Mouse (Mus musculus): ENCODE measurements around the gene Pef1. TPM values are rescaled to one million over a fixed set of nuclear protein-coding genes. Genes with fewer than 3 reads are reported as not detected.
A peak's percentile ranks its signal among the peaks of the same experiment; 100 is the strongest.

Pef1 gene
- total and polyA plus RNA-seq, 2 experiments, result 23.1 to 79.8 TPM

GRCm38 (mm10) chr4:130148405-130148804, 46.0 kb downstream of the Pef1 start:
- H3K9ac ChIP-seq (ENCODE audit: low read depth, low read length), result no peak overlapping the region
- H3K27me3 ChIP-seq (ENCODE audit: control insufficient read depth, insufficient read depth, low read length), result no peaks in the 10 kb centered on the region
- H3K27ac ChIP-seq (replicated peaks; ENCODE audit: insufficient read depth, low read depth, low read length), result no peak overlapping the region
- no peaks in the 10 kb centered on the region for H3K4me1 ChIP-seq (ENCODE audit: control insufficient read depth, insufficient read depth, low read length)
- WGBS, result 67% methylated on average over 10 of the region's 10 CpGs
- TF ChIP-seq POLR2A (IDR thresholded peaks at IDR 0.05; ENCODE audit: extremely low read depth, insufficient read depth, low read length) (no peak), CTCF (IDR thresholded peaks at IDR 0.05; ENCODE audit: low read depth, low read length) (no peak)
- no peak overlapping the region for H3K4me3 ChIP-seq (ENCODE audit: insufficient read depth, low read depth, low read length)
- no peak for DNase-seq (ENCODE audit: extremely low read depth, low read depth, low spot score)
- H3K79me2 ChIP-seq (ENCODE audit: control insufficient read depth, insufficient read depth, low read length), result no peaks in the 10 kb centered on the region
- H3K36me3 ChIP-seq (ENCODE audit: control insufficient read depth, insufficient read depth, low read length), result no peaks in the 10 kb centered on the region

DNA sequence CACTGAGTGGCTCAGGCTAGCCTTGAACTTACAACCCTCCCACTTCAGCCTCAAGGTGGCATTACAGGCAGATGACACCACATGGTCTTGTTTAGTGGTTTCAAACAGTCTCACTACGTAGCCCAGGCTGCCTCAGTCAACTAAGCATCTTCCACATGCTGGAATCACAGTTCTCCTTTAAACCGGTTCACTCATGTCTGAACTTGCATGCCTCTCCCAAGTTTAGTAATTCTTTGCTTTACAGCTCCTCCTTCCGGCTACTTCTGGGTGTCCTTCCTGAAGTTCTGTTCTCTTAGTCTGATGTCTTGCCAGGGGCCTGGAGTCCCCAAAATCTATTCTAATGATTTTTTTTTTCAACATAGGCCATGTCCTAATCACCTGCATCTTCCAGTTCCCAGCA, 51.9 kb downstream of the Pef1 start:
- no peak for DNase-seq (ENCODE audit: extremely low read depth, low read depth, low spot score)
- Histone ChIP-seq H3K36me3 (ENCODE audit: control insufficient read depth, insufficient read depth, low read length) (no peaks in the 10 kb centered on the region), H3K4me3 (ENCODE audit: insufficient read depth, low read depth, low read length) (no peak overlapping the region), H3K27ac (replicated peaks; ENCODE audit: insufficient read depth, low read depth, low read length) (no peak overlapping the region), H3K79me2 (ENCODE audit: control insufficient read depth, insufficient read depth, low read length) (no peaks in the 10 kb centered on the region), H3K9ac (ENCODE audit: low read depth, low read length) (no peak overlapping the region), H3K4me1 (ENCODE audit: control insufficient read depth, insufficient read depth, low read length) (no peaks in the 10 kb centered on the region), H3K27me3 (ENCODE audit: control insufficient read depth, insufficient read depth, low read length) (no peaks in the 10 kb centered on the region)
- 78% methylated on average over 3 of the region's 3 CpGs for WGBS
- TF ChIP-seq POLR2A (IDR thresholded peaks at IDR 0.05; ENCODE audit: extremely low read depth, insufficient read depth, low read length) (no peak), CTCF (IDR thresholded peaks at IDR 0.05; ENCODE audit: low read depth, low read length) (no peak)

DNA sequence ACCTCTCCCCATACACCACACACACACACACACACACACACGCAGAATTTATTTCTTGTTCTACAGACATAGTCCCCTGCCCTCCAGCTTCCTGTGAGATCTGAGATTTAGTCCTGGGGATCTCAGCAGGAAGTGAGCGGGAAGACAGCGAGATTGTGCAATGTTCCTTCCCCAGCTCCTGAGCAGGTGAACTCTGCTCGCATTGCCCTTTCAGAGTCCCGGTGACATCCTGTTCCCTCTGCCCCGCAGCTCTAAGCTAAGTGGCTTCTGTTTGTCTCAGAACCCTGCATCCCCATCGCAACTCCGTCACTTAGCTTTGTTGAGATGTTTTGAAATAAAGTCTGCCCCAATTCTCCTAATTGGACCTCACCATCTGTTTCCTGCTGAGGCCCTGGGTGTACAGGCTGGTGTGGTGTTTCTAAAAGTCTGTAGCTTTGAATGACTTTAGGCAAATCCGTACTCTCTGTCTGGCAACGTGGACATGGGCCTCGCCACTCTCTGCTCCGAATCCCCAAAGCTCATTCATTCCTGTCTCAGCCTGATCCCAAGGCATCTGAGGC, 54.5 kb downstream of the Pef1 start:
- no peak overlapping the region for H3K4me3 ChIP-seq (ENCODE audit: insufficient read depth, low read depth, low read length)
- H3K4me1 ChIP-seq (ENCODE audit: control insufficient read depth, insufficient read depth, low read length), result no peaks in the 10 kb centered on the region
- no peak for DNase-seq (ENCODE audit: extremely low read depth, low read depth, low spot score)
- no peak overlapping the region for H3K9ac ChIP-seq (ENCODE audit: low read depth, low read length)
- H3K79me2 ChIP-seq (ENCODE audit: control insufficient read depth, insufficient read depth, low read length), result no peaks in the 10 kb centered on the region
- H3K36me3 ChIP-seq (ENCODE audit: control insufficient read depth, insufficient read depth, low read length), result no peaks in the 10 kb centered on the region
- no peaks in the 10 kb centered on the region for H3K27me3 ChIP-seq (ENCODE audit: control insufficient read depth, insufficient read depth, low read length)
- TF ChIP-seq CTCF (IDR thresholded peaks at IDR 0.05; ENCODE audit: low read depth, low read length) (no peak), POLR2A (IDR thresholded peaks at IDR 0.05; ENCODE audit: extremely low read depth, insufficient read depth, low read length) (no peak)
- WGBS, result 66% methylated on average over 12 of the region's 12 CpGs
- no peak overlapping the region for H3K27ac ChIP-seq (replicated peaks; ENCODE audit: insufficient read depth, low read depth, low read length)

GRCm38 (mm10) chr4:130161349-130161748, 59.0 kb downstream of the Pef1 start:
- H3K27me3 ChIP-seq (ENCODE audit: control insufficient read depth, insufficient read depth, low read length), result no peaks in the 10 kb centered on the region
- no peaks in the 10 kb centered on the region for H3K79me2 ChIP-seq (ENCODE audit: control insufficient read depth, insufficient read depth, low read length)
- H3K27ac ChIP-seq (replicated peaks; ENCODE audit: insufficient read depth, low read depth, low read length), result no peak overlapping the region
- peaks cover 3% of the 10 kb centered on the region; the same call in 1 of the 2 replicates for H3K4me1 ChIP-seq (ENCODE audit: control insufficient read depth, insufficient read depth, low read length)
- H3K9ac ChIP-seq (ENCODE audit: low read depth, low read length), result no peak overlapping the region
- no peak overlapping the region for H3K4me3 ChIP-seq (ENCODE audit: insufficient read depth, low read depth, low read length)
- TF ChIP-seq CTCF (IDR thresholded peaks at IDR 0.05; ENCODE audit: low read depth, low read length) (no peak), POLR2A (IDR thresholded peaks at IDR 0.05; ENCODE audit: extremely low read depth, insufficient read depth, low read length) (no peak)
- H3K36me3 ChIP-seq (ENCODE audit: control insufficient read depth, insufficient read depth, low read length), result no peaks in the 10 kb centered on the region
- 38% methylated on average over 4 of the region's 4 CpGs for WGBS
- no peak for DNase-seq (ENCODE audit: extremely low read depth, low read depth, low spot score)

DNA sequence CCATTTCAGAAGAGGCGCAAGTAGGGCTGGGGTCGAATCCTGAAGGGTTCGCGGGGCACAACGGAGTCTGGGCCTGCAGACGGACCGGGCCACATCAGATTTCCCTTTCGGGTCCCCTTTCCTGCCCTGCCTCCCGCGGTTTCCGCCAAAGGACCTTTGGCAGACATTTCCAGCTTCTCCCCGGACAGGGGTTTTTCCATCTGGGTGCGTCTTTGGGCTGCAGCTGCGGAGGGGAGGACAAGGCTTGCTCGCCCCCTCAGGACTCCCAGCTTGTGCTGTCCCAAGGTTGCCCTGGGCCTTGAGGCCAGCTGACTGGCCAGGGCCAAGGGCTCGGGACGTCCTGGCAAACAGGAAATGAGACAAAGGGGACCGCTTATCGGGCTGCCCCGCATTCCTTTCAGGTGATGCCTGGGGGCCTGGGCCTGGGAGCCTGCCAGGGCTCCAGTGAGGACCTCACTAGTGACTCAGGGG, 61.1 kb downstream of the Pef1 start:
- Histone ChIP-seq H3K36me3 (ENCODE audit: control insufficient read depth, insufficient read depth, low read length) (no peaks in the 10 kb centered on the region), H3K79me2 (ENCODE audit: control insufficient read depth, insufficient read depth, low read length) (no peaks in the 10 kb centered on the region), H3K27me3 (ENCODE audit: control insufficient read depth, insufficient read depth, low read length) (no peaks in the 10 kb centered on the region), H3K4me1 (ENCODE audit: control insufficient read depth, insufficient read depth, low read length) (peaks cover 3% of the 10 kb centered on the region; the same call in 1 of the 2 replicates), H3K4me3 (ENCODE audit: insufficient read depth, low read depth, low read length) (peak overlapping the region; percentile 14; the same call in 1 of the 2 replicates), H3K27ac (replicated peaks; ENCODE audit: insufficient read depth, low read depth, low read length) (peak overlapping the region; percentile 45), H3K9ac (ENCODE audit: low read depth, low read length) (peak overlapping the region; percentile 14)
- 15% methylated on average over 20 of the region's 20 CpGs for WGBS
- TF ChIP-seq POLR2A (IDR thresholded peaks at IDR 0.05; ENCODE audit: extremely low read depth, insufficient read depth, low read length) (no peak), CTCF (IDR thresholded peaks at IDR 0.05; ENCODE audit: low read depth, low read length) (no peak)
- no peak for DNase-seq (ENCODE audit: extremely low read depth, low read depth, low spot score)

GRCm38 (mm10) chr4:130164121-130164520, 61.8 kb downstream of the Pef1 start:
- TF ChIP-seq CTCF (IDR thresholded peaks at IDR 0.05; ENCODE audit: low read depth, low read length) (no peak), POLR2A (IDR thresholded peaks at IDR 0.05; ENCODE audit: extremely low read depth, insufficient read depth, low read length) (no peak)
- no peak overlapping the region for H3K9ac ChIP-seq (ENCODE audit: low read depth, low read length)
- WGBS, result 81% methylated on average over 6 of the region's 6 CpGs
- H3K27me3 ChIP-seq (ENCODE audit: control insufficient read depth, insufficient read depth, low read length), result no peaks in the 10 kb centered on the region
- peak overlapping the region; percentile 45 for H3K27ac ChIP-seq (replicated peaks; ENCODE audit: insufficient read depth, low read depth, low read length)
- H3K79me2 ChIP-seq (ENCODE audit: control insufficient read depth, insufficient read depth, low read length), result no peaks in the 10 kb centered on the region
- H3K4me1 ChIP-seq (ENCODE audit: control insufficient read depth, insufficient read depth, low read length), result peaks cover 5% of the 10 kb centered on the region; the same call in 1 of the 2 replicates
- no peak overlapping the region for H3K4me3 ChIP-seq (ENCODE audit: insufficient read depth, low read depth, low read length)
- DNase-seq (ENCODE audit: extremely low read depth, low read depth, low spot score), result no peak
- no peaks in the 10 kb centered on the region for H3K36me3 ChIP-seq (ENCODE audit: control insufficient read depth, insufficient read depth, low read length)

Data from liver, adult 2 months (tissue).